Mouse (Mus musculus): Measurements from ENCODE around the gene Nabp1.

Nabp1 gene

DNA sequence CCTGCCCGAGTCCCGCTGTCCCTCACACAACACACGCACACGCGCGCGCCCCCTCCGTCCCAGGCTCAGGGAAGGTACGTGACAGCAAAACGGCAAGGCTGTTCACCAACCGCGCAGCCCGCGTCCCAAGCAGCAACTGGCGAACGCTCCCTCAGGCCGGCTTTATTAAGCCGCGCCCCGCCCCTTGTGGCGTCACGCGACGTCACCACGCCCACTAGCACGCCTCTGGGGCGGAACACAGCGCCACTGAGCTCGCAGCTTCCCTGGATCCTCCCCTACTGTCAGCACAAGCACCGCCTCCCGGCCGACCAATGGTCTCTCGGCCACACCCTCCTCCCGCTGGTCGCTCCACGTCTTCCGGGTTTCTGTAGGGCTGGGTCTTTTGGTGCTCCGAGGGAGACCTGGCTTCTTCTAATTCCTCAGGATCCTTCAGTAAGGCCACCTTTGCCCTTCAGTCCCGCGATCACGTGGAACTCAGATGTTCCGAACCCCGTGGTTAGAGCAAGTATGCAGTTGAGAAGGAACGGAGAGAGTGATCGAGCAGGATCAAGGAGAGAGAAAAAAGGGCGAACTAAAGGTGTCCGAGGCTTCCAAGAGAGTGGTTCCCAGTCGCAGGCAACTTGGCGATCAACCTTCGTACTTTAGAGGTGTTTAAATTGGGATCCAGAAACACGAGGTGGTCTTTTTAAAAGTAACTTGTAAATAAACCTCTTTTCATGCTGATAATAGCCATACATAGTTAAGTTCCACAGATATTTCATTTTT, at the start of gene Nabp1:
Nabp1 (minus strand) TSS at position 164 of the 765 bp plus-strand sequence.
- DNase-seq (ENCODE audit: low spot score in 2 of 2): peak; percentile 98 to 99

DNA sequence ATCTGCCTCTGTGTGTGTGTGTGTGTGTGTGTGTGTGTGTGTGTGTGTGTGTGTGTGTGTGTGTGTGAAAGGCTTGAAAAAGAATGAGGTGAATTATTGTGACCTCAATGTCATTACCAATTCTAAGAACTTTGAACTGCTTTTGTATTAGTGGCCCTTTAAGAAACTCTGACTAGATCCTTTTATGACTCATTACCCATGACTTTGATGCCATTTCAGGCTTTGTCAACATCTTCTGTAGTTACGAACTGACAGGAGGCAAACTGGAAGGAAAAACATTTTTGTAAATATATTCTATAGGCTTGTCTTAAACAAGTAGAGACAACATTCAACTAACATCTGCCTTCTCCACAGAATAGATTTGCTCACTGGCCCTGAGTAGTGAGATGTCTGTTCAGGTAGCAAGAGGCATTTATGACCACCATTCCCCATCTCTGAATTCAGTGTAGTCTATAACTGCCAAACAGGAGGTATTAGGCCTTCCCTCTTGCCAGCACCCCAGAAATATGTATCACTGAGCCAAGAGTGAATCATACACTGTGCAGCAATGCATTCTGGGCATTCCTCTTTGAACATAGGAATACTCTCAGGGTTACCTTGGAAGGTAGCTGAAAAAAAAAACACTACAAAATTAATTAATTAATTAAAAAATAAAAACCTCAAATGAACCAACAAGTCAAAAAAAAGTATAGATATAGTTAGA, 47.5 kb upstream of the Nabp1 start:
- DNase-seq (ENCODE audit: low spot score in 2 of 2): no peak

DNA sequence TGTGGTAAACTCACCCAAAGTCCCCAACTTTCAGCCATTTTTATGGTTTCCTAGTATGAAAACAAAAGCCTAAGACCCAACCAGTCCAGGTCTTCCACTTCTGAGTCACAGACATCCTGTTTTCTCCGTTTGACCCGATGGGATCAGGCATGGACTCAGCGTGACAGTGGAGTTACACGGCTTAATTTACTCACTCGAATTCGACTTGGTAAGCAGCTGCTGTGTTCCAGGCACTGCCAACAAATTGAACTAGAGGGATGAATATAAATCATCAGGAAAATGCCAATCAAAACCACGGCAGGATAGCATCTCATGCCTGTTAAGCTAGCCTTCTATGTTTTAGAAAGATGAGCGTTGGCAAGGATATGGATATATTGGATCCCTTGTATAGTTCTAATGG, 43.4 kb upstream of the Nabp1 start:
- DNase-seq (ENCODE audit: low spot score in 2 of 2): no peak

- DNase-seq (ENCODE audit: low spot score in 2 of 2): no peak
These were observed 42.1 kb upstream of the Nabp1 start for GRCm38 (mm10) chr1:51520246-51520780.

GRCm38 (mm10) chr1:51519112-51519511, 40.9 kb upstream of the Nabp1 start:
- DNase-seq (ENCODE audit: low spot score in 2 of 2): no peak

DNA sequence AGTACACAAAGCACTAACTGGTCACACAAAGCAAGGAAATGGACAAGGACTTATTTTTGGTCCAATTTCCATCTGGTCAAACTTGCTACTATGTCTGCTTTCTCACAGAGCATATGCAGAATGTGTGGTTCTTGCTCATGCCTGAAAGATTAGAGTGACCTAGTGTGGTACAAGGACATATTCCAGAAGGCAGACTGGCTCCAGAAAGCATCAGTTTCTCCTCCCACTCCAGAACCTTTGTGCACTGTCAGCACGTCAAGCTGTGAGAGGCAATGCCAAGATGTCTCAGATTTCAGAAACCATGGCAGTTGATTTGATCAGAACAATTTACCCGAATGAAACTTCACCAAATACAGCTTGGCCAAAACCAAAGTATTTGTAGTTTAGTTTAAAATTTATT, 37.4 kb upstream of the Nabp1 start:
- DNase-seq (ENCODE audit: low spot score in 2 of 2): no peak

- DNase-seq (ENCODE audit: low spot score in 2 of 2): no peak
These were observed 36.8 kb upstream of the Nabp1 start for GRCm38 (mm10) chr1:51515041-51515440.

DNA sequence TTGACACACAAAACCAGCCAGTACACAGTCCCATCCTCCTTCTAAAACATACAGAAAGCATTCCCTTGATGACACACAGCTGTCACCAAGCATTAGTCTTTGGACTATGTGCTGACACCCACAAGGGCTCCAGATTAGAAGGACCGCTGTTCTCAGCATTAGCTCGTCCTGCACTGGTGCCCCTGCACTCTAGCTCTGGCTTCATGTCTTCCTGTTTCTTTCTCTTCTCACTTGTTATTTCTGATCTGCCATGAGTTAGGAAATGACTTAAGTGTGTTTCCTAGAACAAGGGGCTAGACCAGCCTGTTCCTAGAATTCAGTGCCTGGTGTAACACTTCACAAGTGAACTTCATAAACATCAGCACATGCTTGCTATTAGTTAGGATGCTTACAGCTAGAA, 36.2 kb upstream of the Nabp1 start:
- no peak for DNase-seq (ENCODE audit: low spot score in 2 of 2)

DNA sequence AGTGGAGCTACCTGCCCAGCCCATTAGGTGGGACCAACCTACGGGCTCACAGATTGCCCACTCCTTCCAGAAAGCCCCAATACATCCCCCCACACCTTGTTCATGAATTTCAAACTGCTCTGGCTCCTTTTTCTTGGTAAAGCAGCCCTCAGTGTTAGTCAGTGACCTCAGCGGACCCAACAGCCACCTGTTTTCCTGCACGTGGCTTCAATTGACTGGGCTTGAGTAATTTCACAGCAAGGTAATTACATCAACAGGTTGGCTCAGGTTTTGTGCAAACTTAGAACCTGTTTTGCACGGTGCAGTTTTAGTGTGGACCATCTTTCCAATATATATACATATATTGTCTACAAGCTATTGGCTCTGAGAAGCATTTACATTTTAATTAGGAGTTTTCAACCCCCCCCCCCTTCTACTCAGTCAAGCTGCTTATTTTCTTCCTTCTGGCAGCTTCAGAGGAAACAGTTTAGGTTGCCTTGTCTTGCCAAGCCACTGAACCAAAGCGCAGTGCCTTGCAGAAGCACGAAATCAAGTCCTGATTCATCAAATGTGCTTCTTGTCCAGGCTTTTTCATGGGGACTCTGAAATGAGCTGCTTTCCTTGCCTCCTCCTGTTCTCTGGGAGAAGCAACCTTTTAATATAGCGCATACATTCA, 35.0 kb upstream of the Nabp1 start:
- DNase-seq (ENCODE audit: low spot score in 2 of 2): no peak

- DNase-seq (ENCODE audit: low spot score in 2 of 2): no peak
These were observed 34.1 kb upstream of the Nabp1 start for GRCm38 (mm10) chr1:51512326-51512725.

- no peak for DNase-seq (ENCODE audit: low spot score in 2 of 2)
These were observed 31.6 kb upstream of the Nabp1 start for GRCm38 (mm10) chr1:51509776-51510175.

DNA sequence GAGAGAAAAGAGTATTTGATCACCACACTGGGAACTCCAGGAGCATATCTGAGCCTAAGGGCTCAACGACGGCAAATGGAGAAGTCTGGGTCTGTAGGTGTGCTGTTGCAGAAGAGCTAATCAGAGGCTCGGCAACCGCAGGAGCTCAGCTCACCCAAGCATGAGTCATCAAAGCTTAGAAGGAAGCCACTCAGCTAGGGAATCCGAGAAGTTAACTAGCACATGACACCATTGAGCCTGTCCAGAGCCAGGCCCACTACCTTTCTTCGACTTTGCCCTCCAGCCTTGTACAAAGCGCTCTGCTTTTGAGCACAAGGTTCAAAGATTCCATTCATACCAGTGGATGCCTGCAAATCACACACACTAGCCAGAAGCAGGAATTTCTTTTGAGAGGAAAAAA, 30.9 kb upstream of the Nabp1 start:
- no peak for DNase-seq (ENCODE audit: low spot score in 2 of 2)

- DNase-seq (ENCODE audit: low spot score in 2 of 2): no peak
These were observed 30.3 kb upstream of the Nabp1 start for GRCm38 (mm10) chr1:51508543-51508942.

- DNase-seq (ENCODE audit: low spot score in 2 of 2): no peak
These were observed 29.2 kb upstream of the Nabp1 start for GRCm38 (mm10) chr1:51507436-51507835.

DNA sequence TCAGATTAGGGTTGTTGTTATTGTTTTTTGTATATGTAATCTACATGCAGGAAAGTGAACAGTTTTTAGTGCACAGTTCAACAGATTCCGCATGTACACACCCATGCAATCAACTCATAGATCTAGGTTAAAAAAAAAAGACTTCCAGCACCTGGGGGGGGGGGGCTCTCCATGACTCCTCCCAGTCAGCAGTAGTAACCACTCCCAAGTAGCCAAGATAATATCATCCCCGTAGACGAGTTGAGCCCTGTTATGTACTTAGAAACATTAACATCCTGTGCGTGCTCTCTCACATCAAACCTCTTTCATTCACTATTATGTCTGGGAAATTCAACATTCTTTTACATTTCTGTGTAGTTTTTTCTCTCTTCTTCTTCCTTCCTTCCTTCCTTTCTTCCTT, 28.0 kb upstream of the Nabp1 start:
- no peak for DNase-seq (ENCODE audit: low spot score in 2 of 2)

DNA sequence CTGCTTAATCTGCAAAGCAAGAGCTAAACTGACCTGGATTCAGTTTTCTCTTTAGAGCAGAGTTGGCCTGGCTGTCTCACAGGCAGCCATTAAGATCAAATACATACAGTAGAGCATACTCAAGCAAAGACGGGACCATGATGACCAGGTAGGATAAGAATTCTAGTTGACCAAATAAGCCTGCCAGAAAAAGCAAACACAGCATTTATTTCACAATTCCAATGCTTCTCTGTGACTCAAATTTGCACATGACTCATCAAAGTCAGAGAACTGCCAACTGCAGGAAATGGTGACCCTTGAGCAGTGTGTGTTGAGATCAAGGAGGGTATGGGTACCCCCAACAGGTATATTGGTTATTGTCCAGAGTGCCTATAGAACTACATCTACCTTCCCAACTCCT, 27.4 kb upstream of the Nabp1 start:
- DNase-seq (ENCODE audit: low spot score in 2 of 2): no peak

- DNase-seq (ENCODE audit: low spot score in 2 of 2): no peak
These were observed 24.8 kb upstream of the Nabp1 start for GRCm38 (mm10) chr1:51503055-51503454.

DNA sequence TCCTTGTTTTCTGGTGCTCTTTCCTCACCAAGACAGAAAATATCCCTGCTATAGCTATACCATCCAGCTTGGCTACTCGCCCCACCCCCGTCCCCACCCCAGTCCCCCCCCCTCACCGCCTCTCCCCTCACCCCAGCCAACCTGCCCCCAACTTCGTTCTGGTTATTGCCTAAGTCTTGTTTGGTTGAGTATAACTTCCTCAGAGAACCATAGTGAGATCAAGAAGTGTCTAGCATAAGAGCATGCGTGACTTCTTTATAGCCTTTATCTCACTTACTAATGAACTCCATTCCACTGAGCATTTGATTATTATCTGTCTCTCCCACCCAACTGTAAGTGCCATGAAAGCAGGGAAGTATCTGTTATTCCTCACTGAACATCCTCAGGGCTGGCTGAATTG, 24.1 kb upstream of the Nabp1 start:
- DNase-seq (ENCODE audit: low spot score in 2 of 2): no peak

GRCm38 (mm10) chr1:51501251-51501650, 23.0 kb upstream of the Nabp1 start:
- DNase-seq (ENCODE audit: low spot score in 2 of 2): no peak

GRCm38 (mm10) chr1:51498601-51499098, 20.4 kb upstream of the Nabp1 start:
- no peak for DNase-seq (ENCODE audit: low spot score in 2 of 2)

GRCm38 (mm10) chr1:51496163-51496562, 17.9 kb upstream of the Nabp1 start:
- DNase-seq (ENCODE audit: low spot score in 2 of 2): no peak

DNA sequence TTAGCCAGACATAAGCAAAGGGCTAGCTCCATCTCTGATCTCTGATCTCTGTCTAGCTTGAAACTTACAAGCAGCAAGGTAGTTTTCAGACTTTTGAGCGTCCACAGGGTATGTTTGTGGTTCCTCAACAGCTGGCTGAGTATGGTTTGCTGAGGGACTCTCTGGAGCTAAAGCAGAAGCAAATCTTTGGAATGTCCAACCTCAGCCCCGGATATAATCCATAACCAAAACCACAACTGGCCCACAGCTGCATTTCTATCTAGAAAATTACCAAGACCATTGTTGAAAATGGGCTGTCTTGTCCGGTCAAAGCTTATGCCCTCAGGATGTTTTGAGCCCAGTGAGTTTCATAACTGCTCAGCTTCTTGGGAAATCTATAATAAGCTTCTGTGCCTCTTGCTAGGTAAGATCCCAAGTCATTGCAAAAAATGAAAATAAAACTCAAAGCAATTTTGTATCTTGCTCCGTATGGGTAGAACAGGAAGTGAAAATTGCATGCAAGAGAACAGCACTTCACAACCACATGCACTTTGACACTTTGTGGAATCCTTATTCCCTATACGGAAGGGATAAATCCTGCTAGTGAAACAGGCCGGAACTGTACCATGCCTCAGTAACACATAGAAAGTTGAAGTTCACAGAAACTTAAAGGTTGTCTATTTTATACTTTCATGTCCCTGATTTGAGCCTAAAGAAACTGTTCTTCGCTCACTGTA, 15.5 kb upstream of the Nabp1 start:
- no peak for DNase-seq (ENCODE audit: low spot score in 2 of 2)

Measured in urinary bladder, postnatal 36 days (tissue).